Mouse (Mus musculus) retina, postnatal 1 day (tissue): Measurements from ENCODE around the gene H2-T23.

Source experiments
- DNase-seq: peaks from one replicate; pipeline ENCODE4 v3.0.0-alpha.2; 2012

The H2-T23 gene

DNA sequence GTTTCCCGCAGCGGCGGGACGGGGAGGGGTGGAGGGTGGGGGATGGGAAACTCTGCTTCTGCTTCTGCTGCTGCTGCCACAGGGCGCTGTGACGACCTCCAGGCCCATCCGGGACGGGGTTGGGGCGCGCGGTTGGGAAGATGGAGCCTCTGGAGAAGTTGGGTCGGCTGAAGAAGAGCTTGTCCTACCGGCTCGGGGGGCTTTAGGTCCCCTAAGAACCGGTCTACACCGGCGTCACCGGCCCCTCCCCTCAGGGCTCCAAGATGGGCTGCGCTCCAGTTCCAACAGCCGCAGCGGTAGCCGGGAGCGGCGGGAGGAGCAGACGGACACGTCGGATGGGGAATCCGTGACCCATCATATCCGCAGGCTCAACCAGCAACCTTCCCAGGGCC is 52.3 kb downstream of the H2-T23 start:
- DNase-seq, result no peak
